Mouse (Mus musculus) small intestine, adult 2 months (tissue): ENCODE measurements around the gene Hnrnpul1. TPM values are rescaled to one million over a fixed set of nuclear protein-coding genes. Genes with fewer than 3 reads are reported as not detected.

Experiments
- H3K27ac ChIP-seq: fragments of 200-500 bp; 2 replicates; pipeline ENCODE4 v1.5.1; 2012; ENCODE audit warnings: low read depth, low read length, control low read depth, inconsistent platforms; ENCODE audit not compliant: insufficient read depth
- H3K27me3 ChIP-seq: fragments of 200-500 bp; 2 replicates; pipeline ENCODE4 v1.6.1; 2012; ENCODE audit warnings: mild to moderate bottlenecking, moderate library complexity, low read length, inconsistent platforms; ENCODE audit not compliant: control insufficient read depth, insufficient read depth
- H3K36me3 ChIP-seq: fragments of 200-500 bp; 2 replicates; pipeline ENCODE4 v1.6.1; 2012; ENCODE audit warnings: mild to moderate bottlenecking, low read length, control low read depth, inconsistent platforms; ENCODE audit not compliant: control insufficient read depth, insufficient read depth
- H3K4me1 ChIP-seq: fragments of 200-500 bp; 2 replicates; pipeline ENCODE4 v1.6.1; 2012; ENCODE audit warnings: low read length, inconsistent platforms, mixed read lengths; ENCODE audit not compliant: control insufficient read depth, insufficient read depth, insufficient read length
- H3K4me3 ChIP-seq: fragments of 200-500 bp; 2 replicates; pipeline ENCODE4 v1.5.1; 2012; ENCODE audit warnings: low read depth, mild to moderate bottlenecking, control low read depth, inconsistent platforms, low read length, moderate library complexity
- CTCF ChIP-seq: fragments of 200-500 bp; IDR thresholded peaks from 2 replicates; pipeline ENCODE4 v1.5.1; 2012; ENCODE audit warnings: low read depth, mild to moderate bottlenecking, control low read depth, inconsistent platforms, low read length, moderate library complexity, mixed read lengths; ENCODE audit not compliant: insufficient replicate concordance, insufficient read length; ENCODE audit errors: extremely low read depth
- POLR2A ChIP-seq: fragments of 200-500 bp; IDR thresholded peaks from 2 replicates; pipeline ENCODE4 v1.6.1; 2012; ENCODE audit warnings: low read depth, mild to moderate bottlenecking, control low read depth, inconsistent platforms, low read length, moderate library complexity
- WGBS: fragments of 180-500 bp; shearing (Covaris S2); methylation state at CpG from one replicate; pipeline ENCODE4 v1.1.7; 2018; 5-methylcytosine and 5-hydroxymethylcytosine counted together
- polyA plus RNA-seq: library from polyadenylated mRNA; depleted of rRNA; stranded (reverse); fragments of >200 nt; gene quantifications from 2 replicates; pipeline ENCODE4 v1.2.3, GENCODE M21; 2012

Gene Hnrnpul1
- polyA plus RNA-seq, 1 experiment: 60.2 TPM

- H3K4me3 ChIP-seq: peak overlapping the region; percentile 55
- WGBS: under 1% methylated on average over 15 of the region's 15 CpGs
- H3K27me3 ChIP-seq: no peaks in the 10 kb centered on the region
- TF ChIP-seq CTCF (no peak), POLR2A (no peak)
- H3K36me3 ChIP-seq: peaks cover 2% of the 10 kb centered on the region
- H3K27ac ChIP-seq: peak overlapping the region; percentile 91
- H3K4me1 ChIP-seq: peaks cover 7% of the 10 kb centered on the region; the same call in 1 of the 2 replicates
Measured at GRCm38 (mm10) chr7:25755468-25755833, 894 bp upstream of the Hnrnpul1 start.

- Histone ChIP-seq H3K27ac (peak overlapping the region; percentile 81), H3K36me3 (peaks cover 11% of the 10 kb centered on the region), H3K27me3 (no peaks in the 10 kb centered on the region), H3K4me3 (peak overlapping the region; percentile 79), H3K4me1 (peaks cover 7% of the 10 kb centered on the region; the same call in 1 of the 2 replicates)
- TF ChIP-seq POLR2A: 0 out of 2 replicates have a peak, but pooled peaks have one; percentile 31
- peak; percentile 4; the same call in 1 of the 2 replicates for TF ChIP-seq CTCF
- WGBS: under 1% methylated on average over 30 of the region's 30 CpGs
Measured at GRCm38 (mm10) chr7:25754439-25754737, 169 bp downstream of the Hnrnpul1 start.

- peaks cover 16% of the 10 kb centered on the region for H3K36me3 ChIP-seq
- H3K4me3 ChIP-seq: peak overlapping the region; percentile 79
- peaks cover 7% of the 10 kb centered on the region; the same call in 1 of the 2 replicates for H3K4me1 ChIP-seq
- WGBS: 1% methylated on average over 46 of the region's 46 CpGs
- TF ChIP-seq POLR2A (no peak), CTCF (no peak; the same call in 1 of the 2 replicates)
- no peaks in the 10 kb centered on the region for H3K27me3 ChIP-seq
- H3K27ac ChIP-seq: peak overlapping the region; percentile 81
Measured at GRCm38 (mm10) chr7:25753643-25754438, 716 bp downstream of the Hnrnpul1 start.

GRCm38 (mm10) chr7:25753076-25753475, 1.5 kb downstream of the Hnrnpul1 start:
- Histone ChIP-seq H3K4me3 (peak overlapping the region; percentile 6; the same call in 1 of the 2 replicates), H3K4me1 (peaks cover 7% of the 10 kb centered on the region; the same call in 1 of the 2 replicates), H3K27ac (no peak overlapping the region), H3K36me3 (peaks cover 24% of the 10 kb centered on the region), H3K27me3 (no peaks in the 10 kb centered on the region)
- TF ChIP-seq POLR2A: no peak
- no peak for TF ChIP-seq CTCF

- no peak overlapping the region for H3K4me3 ChIP-seq
- H3K27me3 ChIP-seq: no peaks in the 10 kb centered on the region
- WGBS: 56% methylated on average over 3 of the region's 3 CpGs
- H3K36me3 ChIP-seq: peaks cover 79% of the 10 kb centered on the region
- H3K4me1 ChIP-seq: no peaks in the 10 kb centered on the region
- no peak overlapping the region for H3K27ac ChIP-seq
- TF ChIP-seq CTCF (no peak), POLR2A (no peak)
Measured at GRCm38 (mm10) chr7:25746844-25747243, 7.7 kb downstream of the Hnrnpul1 start.

- Histone ChIP-seq H3K27ac (no peak overlapping the region), H3K4me3 (no peak overlapping the region), H3K4me1 (no peaks in the 10 kb centered on the region), H3K36me3 (peaks cover 82% of the 10 kb centered on the region), H3K27me3 (no peaks in the 10 kb centered on the region)
- TF ChIP-seq POLR2A (no peak), CTCF (no peak)
- 88% methylated on average over 3 of the region's 3 CpGs for WGBS
Measured at GRCm38 (mm10) chr7:25738277-25738676, 16.3 kb downstream of the Hnrnpul1 start.

GRCm38 (mm10) chr7:25736920-25737319, 17.6 kb downstream of the Hnrnpul1 start:
- Histone ChIP-seq H3K27ac (no peak overlapping the region), H3K4me1 (no peaks in the 10 kb centered on the region), H3K4me3 (no peak overlapping the region), H3K27me3 (no peaks in the 10 kb centered on the region), H3K36me3 (peaks cover 83% of the 10 kb centered on the region)
- TF ChIP-seq CTCF (no peak), POLR2A (no peak)
- 90% methylated on average over 2 of the region's 2 CpGs for WGBS
